Mouse (Mus musculus): Measurements from ENCODE around the gene Gm2431. TPM values are rescaled to one million over a fixed set of nuclear protein-coding genes. Genes with fewer than 3 reads are reported as not detected.
"Not testable (repeated sequence)": the region's sequence is repeated elsewhere in the genome, so short reads cannot be mapped to it uniquely, and the experiment has no call there.

Gm2431 gene
- polyA plus RNA-seq, 1 experiment, result not detected

DNA sequence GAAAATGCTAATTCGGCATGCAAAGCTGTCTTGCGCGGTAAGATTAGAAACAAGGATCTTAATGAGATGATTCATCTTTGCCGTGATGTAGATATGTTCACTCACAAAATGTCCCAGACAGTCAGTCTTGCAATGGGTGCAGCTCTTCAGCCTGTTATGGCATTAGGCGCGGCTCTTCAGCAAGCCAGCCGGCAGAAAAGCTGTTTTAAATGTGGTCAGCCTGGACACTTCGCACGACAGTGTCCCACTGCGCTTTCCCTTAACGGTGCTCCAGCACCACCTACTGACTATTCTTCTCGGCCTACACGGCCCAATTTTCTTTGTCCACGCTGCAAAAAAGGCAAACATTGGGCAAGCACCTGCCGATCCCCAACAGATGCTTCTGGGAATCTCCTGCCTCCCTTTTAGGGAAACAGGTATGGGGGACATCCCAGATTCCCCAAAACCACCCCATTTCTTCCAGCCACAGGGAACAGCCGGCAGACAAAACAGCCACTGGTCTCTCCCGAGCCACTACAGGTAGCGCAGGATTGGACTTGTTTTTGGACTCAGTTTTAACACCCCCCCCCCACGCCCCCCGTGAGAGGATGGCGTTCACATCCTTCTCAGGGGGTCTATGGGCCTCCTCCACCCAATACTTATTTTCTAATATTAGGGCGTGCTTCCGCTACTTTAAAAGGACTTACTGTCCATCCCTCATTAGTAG is 27.1 kb upstream of the Gm2431 start:
- Histone ChIP-seq H3K36me3 (ENCODE audit: control insufficient read depth, insufficient read depth, low read length) (no peaks in the 10 kb centered on the region), H3K4me1 (ENCODE audit: control insufficient read depth, insufficient read depth, insufficient read length, low read length) (peaks cover 8% of the 10 kb centered on the region; the same call in 1 of the 2 replicates), H3K27me3 (ENCODE audit: control insufficient read depth, insufficient read depth, low read length) (no peaks in the 10 kb centered on the region), H3K27ac (ENCODE audit: insufficient read depth, low read depth, low read length) (no peak overlapping the region), H3K4me3 (ENCODE audit: low read depth, low read length) (0 out of 2 replicates have a peak overlapping the region, but pooled peaks have one; percentile 1)
- 15% methylated on average over 23 of the region's 23 CpGs for WGBS
- TF ChIP-seq POLR2A (IDR thresholded peaks at IDR 0.05; ENCODE audit: low read depth, low read length) (no peak), CTCF (IDR thresholded peaks at IDR 0.05; ENCODE audit: extremely low read depth, insufficient read length, insufficient replicate concordance, low read depth, low read length) (peak; percentile 18; the same call in 1 of the 2 replicates)

DNA sequence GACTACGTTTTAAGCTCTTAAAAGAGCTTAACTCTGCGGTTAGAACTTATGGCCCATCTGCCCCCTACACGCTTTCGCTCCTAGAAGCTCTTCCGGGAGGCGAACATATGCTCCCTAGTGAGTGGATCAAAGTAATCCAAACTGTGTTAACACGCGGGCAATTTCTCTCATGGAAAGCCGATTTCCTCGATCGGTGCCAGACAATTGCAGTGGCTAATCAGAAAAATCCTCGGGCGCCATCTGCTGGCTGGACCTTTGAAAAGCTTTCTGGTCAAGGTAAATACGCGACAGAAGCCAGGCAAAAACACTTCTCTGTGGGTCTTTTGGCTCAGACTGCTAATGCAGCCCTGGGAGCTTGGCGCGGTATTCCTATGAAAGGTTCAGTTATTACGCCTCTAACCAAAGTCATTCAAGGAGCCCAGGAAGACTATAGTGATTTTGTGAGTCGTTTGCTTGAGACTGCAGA is 26.5 kb upstream of the Gm2431 start:
- TF ChIP-seq POLR2A (IDR thresholded peaks at IDR 0.05; ENCODE audit: low read depth, low read length), result no peak
- TF ChIP-seq CTCF (IDR thresholded peaks at IDR 0.05; ENCODE audit: extremely low read depth, insufficient read length, insufficient replicate concordance, low read depth, low read length), result peak; percentile 83; the same call in 1 of the 2 replicates
- peak overlapping the region; percentile 69 for H3K27ac ChIP-seq (ENCODE audit: insufficient read depth, low read depth, low read length)

DNA sequence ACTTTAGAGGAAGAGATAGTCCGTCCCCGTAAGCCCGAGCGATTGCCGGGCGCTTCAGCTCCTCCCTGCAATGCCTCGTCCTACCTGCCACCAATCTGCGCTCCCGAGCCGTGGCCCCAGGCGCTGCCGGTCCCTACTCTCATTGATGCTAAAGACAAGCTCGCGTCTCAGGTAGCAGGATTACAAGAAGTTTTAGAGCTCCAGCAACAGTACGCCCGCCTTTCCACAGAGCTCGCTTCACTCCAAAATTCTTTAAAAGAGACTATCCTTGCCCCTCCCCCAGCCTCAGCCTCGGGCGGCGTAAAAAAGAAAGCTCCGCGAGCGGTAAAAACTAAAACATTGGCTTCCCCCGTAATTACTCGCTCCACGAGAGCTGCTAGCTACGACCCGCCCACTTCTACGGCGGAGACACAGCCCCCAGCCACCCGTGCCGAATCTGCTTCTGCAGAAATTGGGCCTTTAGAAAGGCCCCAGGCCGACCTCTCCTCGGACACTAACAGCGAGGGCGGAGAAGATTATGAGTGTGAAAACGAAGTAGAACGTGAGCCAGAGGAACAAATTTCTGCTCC is 26.0 kb upstream of the Gm2431 start:
- Histone ChIP-seq H3K27me3 (ENCODE audit: control insufficient read depth, insufficient read depth, low read length) (no peaks in the 10 kb centered on the region), H3K4me1 (ENCODE audit: control insufficient read depth, insufficient read depth, insufficient read length, low read length) (peaks cover 8% of the 10 kb centered on the region; the same call in 1 of the 2 replicates), H3K4me3 (ENCODE audit: low read depth, low read length) (peak overlapping the region; percentile 77), H3K27ac (ENCODE audit: insufficient read depth, low read depth, low read length) (peak overlapping the region; percentile 69), H3K36me3 (ENCODE audit: control insufficient read depth, insufficient read depth, low read length) (no peaks in the 10 kb centered on the region)
- WGBS, result under 1% methylated on average over 38 of the region's 38 CpGs
- TF ChIP-seq CTCF (IDR thresholded peaks at IDR 0.05; ENCODE audit: extremely low read depth, insufficient read length, insufficient replicate concordance, low read depth, low read length), result peak; percentile 38; the same call in 1 of the 2 replicates
- peak; percentile 10; the same call in 1 of the 2 replicates for TF ChIP-seq POLR2A (IDR thresholded peaks at IDR 0.05; ENCODE audit: low read depth, low read length)

More for the DNA sequence above, 26.5 kb upstream of the Gm2431 start:
- Histone ChIP-seq H3K4me3 (ENCODE audit: low read depth, low read length) (peak overlapping the region; percentile 77), H3K36me3 (ENCODE audit: control insufficient read depth, insufficient read depth, low read length) (no peaks in the 10 kb centered on the region), H3K27me3 (ENCODE audit: control insufficient read depth, insufficient read depth, low read length) (no peaks in the 10 kb centered on the region), H3K4me1 (ENCODE audit: control insufficient read depth, insufficient read depth, insufficient read length, low read length) (peaks cover 8% of the 10 kb centered on the region; the same call in 1 of the 2 replicates)
- 1% methylated on average over 19 of the region's 19 CpGs for WGBS

DNA sequence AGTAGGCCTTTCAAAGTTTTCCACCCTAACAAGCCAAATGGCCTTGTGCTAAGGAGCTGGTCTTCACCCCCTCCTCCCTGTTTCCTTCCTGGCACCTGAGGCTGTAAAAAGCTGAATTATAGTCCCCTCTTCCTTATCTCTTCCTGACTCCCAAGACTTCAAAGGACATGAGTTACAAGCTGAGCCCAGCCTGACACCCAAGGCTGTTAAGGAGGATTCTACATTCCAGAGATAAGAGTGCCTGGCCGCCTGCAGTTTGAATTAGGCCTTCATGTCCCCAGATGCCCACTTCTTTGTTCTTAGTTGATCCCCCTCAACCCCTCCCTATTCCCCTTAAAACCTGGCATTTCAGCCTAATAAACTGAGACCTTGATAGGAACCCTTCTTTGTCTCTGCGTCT is 24.7 kb upstream of the Gm2431 start:
- H3K27ac ChIP-seq (ENCODE audit: insufficient read depth, low read depth, low read length); H3K4me1 ChIP-seq (ENCODE audit: control insufficient read depth, insufficient read depth, insufficient read length, low read length); H3K27me3 ChIP-seq (ENCODE audit: control insufficient read depth, insufficient read depth, low read length); H3K36me3 ChIP-seq (ENCODE audit: control insufficient read depth, insufficient read depth, low read length): not testable (repeated sequence)
- 32% methylated on average over 2 of the region's 2 CpGs for WGBS
- 0 out of 2 replicates have a peak overlapping the region, but pooled peaks have one; percentile 18 for H3K4me3 ChIP-seq (ENCODE audit: low read depth, low read length)

DNA sequence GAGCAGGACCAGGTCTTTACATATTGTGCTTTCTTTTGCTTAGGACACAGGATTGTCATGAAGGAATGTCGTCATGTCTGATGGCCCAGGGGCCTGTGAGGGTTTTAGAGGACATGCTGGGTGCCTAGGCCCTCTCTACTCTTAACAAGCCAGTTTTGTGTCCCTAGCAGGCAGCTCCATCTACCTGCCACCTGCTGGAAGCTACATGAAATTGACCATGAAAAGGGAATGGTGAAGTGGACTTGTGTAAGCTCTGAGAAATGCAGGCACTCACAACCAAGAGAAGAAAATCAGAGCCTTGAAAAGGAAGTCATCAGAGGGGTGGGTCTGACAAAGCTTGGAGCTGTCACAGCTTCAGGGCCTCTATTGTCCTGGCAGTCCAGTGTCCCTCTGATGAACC is 21.1 kb upstream of the Gm2431 start:
- 92% methylated on average over 1 of the region's 1 CpGs for WGBS
- H3K27ac ChIP-seq (ENCODE audit: insufficient read depth, low read depth, low read length); H3K4me1 ChIP-seq (ENCODE audit: control insufficient read depth, insufficient read depth, insufficient read length, low read length): not testable (repeated sequence)

DNA sequence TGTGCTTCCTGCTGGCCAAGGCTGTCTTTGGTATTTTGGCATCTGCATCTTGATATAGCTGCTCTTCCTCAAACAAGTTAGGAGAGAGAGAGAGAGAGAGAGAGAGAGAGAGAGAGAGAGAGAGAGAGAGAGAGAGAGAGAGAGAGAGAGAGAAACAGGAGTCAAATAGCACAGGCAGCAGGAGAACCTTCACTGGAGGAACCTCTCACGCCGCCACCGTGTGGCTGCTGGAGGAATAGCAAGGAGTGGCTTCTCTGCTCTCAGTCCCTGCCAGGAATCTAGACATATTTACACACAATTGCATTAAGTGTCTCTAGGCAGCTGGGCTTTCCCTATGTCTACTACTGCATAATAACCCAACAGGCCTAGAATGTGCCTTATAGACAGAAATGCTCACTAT is 20.0 kb upstream of the Gm2431 start:
- peak; percentile 53; the same call in 1 of the 2 replicates for TF ChIP-seq CTCF (IDR thresholded peaks at IDR 0.05; ENCODE audit: extremely low read depth, insufficient read length, insufficient replicate concordance, low read depth, low read length)
- H3K27me3 ChIP-seq (ENCODE audit: control insufficient read depth, insufficient read depth, low read length); H3K4me1 ChIP-seq (ENCODE audit: control insufficient read depth, insufficient read depth, insufficient read length, low read length); H3K27ac ChIP-seq (ENCODE audit: insufficient read depth, low read depth, low read length); H3K4me3 ChIP-seq (ENCODE audit: low read depth, low read length); H3K36me3 ChIP-seq (ENCODE audit: control insufficient read depth, insufficient read depth, low read length): not testable (repeated sequence)
- 0% methylated on average over 3 of the region's 3 CpGs for WGBS

More for the DNA sequence above, 21.1 kb upstream of the Gm2431 start:
- H3K27me3 ChIP-seq (ENCODE audit: control insufficient read depth, insufficient read depth, low read length); H3K36me3 ChIP-seq (ENCODE audit: control insufficient read depth, insufficient read depth, low read length); H3K4me3 ChIP-seq (ENCODE audit: low read depth, low read length): not testable (repeated sequence)

DNA sequence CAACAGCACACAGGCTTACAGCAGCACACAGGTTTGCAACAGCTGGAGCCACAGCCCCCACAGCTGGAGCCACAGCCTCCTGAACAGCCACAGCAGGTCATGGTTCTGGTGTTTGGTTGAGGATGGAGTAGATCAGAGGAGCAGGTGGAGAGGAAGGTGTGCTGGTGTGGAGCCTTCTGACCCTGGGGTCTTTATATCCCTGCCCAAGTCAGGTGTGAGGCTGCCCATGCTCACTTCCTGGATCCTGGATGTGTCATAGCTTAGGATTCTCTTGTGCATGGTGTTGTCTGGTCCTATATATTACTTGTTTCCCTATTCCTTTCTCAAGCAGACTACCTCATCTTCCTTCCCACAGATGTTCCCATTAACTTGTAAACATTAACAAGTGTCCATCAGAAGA is 16.1 kb upstream of the Gm2431 start, which contains the start of gene Gm4559:
Gm4559 (minus strand) TSS at position 101 of the 400 bp plus-strand sequence.
- H3K27me3 ChIP-seq (ENCODE audit: control insufficient read depth, insufficient read depth, low read length); H3K4me1 ChIP-seq (ENCODE audit: control insufficient read depth, insufficient read depth, insufficient read length, low read length); H3K27ac ChIP-seq (ENCODE audit: insufficient read depth, low read depth, low read length); H3K36me3 ChIP-seq (ENCODE audit: control insufficient read depth, insufficient read depth, low read length); H3K4me3 ChIP-seq (ENCODE audit: low read depth, low read length): not testable (repeated sequence)

All from small intestine, adult 2 months (tissue).